Mouse (Mus musculus): ENCODE data around the gene Depp1. TPM values are rescaled to one million over a fixed set of nuclear protein-coding genes. Genes with fewer than 3 reads are reported as not detected.
A peak's percentile ranks its signal among the peaks of the same experiment; 100 is the strongest.
"Not testable (repeated sequence)": the region's sequence is repeated elsewhere in the genome, so short reads cannot be mapped to it uniquely, and the experiment has no call there.

Depp1 gene
- 1 to 10 TPM; 1.8 to 2.0 TPM for total RNA-seq (2021)
- long read RNA-seq, experiment 1, result 0 reads
- long read RNA-seq, experiment 2, partial matches to known transcripts, result 0 of 1 reads
- long read RNA-seq, experiment 2, other reads (novel, unspliced or antisense), result 0 of 1 reads

- no peak for DNase-seq (ENCODE audit: extremely low spot score in 1 of 2, low spot score in 2 of 2)
- Histone ChIP-seq H3K4me3 (peak within 1 kb of the TSS; percentile 27; the same call in 1 of the 2 replicates), H3K27ac (no peak within 1 kb of the TSS; the same call in 1 of the 2 replicates)
- no peak for TF ChIP-seq CTCF (IDR thresholded peaks at IDR 0.05)
- intact Hi-C loops (cut with DNase I), result loop anchor here (5.0 to 10.0 kb wide), 3 partner anchors 107 to 514 kb away; partner anchors contain the start of gene Cxcl12
Observed at GRCm38 (mm10) chr6:116650406-116650805, at the start of gene Depp1. Gene Depp1 (plus strand): TSS chr6:116650609.

GRCm38 (mm10) chr6:116600969-116601368, 49.4 kb upstream of the Depp1 start:
- intact Hi-C loops (cut with DNase I); H3K27ac ChIP-seq; H3K4me3 ChIP-seq; DNase-seq (ENCODE audit: extremely low spot score in 1 of 2, low spot score in 2 of 2): not testable (repeated sequence)

DNA sequence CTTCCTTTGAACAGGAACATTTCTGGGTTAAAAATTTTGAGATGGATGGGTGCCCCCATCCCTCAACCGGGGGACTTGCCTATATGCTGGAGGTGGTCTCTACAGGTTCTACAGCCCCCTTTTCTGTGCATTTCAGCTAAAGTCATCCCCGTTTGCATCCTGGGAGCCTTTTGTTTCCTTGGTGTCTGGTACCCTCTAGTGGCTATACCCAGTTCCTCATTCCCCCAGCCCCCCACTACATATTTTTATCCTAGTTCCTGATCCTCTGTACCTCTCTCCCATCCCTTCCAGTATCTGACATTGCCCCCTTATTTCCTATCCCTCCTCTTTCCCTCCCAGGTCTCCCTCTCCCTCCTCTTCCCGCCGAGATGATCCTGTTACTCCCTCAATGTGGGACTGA, 43.2 kb upstream of the Depp1 start:
- Histone ChIP-seq H3K27ac (no peak overlapping the region), H3K4me3 (no peak overlapping the region)
- peak; percentile 16 for TF ChIP-seq CTCF (IDR thresholded peaks at IDR 0.05)
- no peak for DNase-seq (ENCODE audit: extremely low spot score in 1 of 2, low spot score in 2 of 2)
- intact Hi-C loops (cut with DNase I), result no loop called here

DNA sequence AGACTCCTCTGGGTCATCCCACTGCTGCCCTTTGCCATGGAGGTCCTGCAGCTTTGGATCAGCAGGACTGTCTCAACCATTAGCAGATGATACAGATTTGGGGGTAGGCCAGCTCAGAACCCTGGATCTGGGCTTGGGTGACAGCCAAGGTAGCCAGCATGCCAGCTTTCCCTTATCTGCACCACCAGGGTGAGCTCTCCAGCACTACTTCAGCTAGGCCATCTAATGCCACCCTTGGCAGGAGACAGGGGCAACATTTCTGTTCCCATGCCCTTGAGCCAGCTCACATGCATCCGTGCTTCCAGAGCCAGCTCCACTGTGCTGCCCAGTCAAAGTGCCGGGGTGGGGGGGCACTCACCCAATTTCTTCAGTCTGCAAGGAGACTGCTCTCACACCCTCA, 34.7 kb upstream of the Depp1 start:
- H3K4me3 ChIP-seq, result no peak overlapping the region
- intact Hi-C loops (cut with DNase I), result no loop called here
- no peak overlapping the region for H3K27ac ChIP-seq
- TF ChIP-seq CTCF (IDR thresholded peaks at IDR 0.05), result no peak
- DNase-seq (ENCODE audit: extremely low spot score in 1 of 2, low spot score in 2 of 2), result no peak

- DNase-seq (ENCODE audit: extremely low spot score in 1 of 2, low spot score in 2 of 2), result no peak
- peak; percentile 30 for TF ChIP-seq CTCF (IDR thresholded peaks at IDR 0.05)
- intact Hi-C loops (cut with DNase I), result no loop called here
- Histone ChIP-seq H3K4me3 (no peak overlapping the region), H3K27ac (no peak overlapping the region)
Observed at GRCm38 (mm10) chr6:116618073-116618472, 32.3 kb upstream of the Depp1 start.

DNA sequence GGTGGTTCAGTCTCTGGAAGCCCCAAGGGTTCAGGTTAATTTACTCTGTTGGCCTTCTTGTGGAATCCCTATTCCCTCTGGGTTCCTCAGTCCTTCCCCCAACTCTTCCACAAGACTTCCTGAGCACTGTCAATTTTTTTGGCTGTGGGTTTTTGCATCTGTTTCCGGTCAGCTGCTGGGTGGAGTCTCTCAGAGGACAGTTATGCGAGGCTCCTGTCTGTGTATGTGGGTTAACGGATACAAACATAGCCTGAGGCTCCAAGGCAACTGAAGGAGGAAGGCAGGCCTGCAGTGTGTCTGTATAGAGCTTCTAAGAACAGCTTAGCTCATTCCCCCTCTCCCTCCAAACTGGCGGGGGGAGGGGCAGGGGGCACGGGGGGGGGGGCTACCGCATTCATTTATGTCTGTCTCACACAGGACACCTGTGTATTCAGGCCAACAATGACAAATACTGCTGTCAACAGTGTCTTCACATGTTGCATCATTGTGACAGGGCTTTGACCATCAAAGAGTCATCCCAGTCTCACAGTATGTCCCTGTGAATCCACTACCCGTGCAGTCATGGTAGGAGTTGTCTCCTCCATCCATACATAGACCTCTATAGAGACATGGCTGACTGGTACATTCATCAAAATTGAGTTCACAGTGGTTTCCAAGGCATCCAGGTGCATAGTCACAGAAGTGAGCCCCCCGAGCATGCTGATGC, 28.9 kb upstream of the Depp1 start:
- Histone ChIP-seq H3K4me3 (no peak overlapping the region), H3K27ac (no peak overlapping the region)
- DNase-seq (ENCODE audit: extremely low spot score in 1 of 2, low spot score in 2 of 2), result no peak
- no peak for TF ChIP-seq CTCF (IDR thresholded peaks at IDR 0.05)
- intact Hi-C loops (cut with DNase I), result no loop called here

- intact Hi-C loops (cut with DNase I); H3K4me3 ChIP-seq; H3K27ac ChIP-seq; DNase-seq (ENCODE audit: extremely low spot score in 1 of 2, low spot score in 2 of 2): not testable (repeated sequence)
Observed at GRCm38 (mm10) chr6:116626417-116626816, 24.0 kb upstream of the Depp1 start.

DNA sequence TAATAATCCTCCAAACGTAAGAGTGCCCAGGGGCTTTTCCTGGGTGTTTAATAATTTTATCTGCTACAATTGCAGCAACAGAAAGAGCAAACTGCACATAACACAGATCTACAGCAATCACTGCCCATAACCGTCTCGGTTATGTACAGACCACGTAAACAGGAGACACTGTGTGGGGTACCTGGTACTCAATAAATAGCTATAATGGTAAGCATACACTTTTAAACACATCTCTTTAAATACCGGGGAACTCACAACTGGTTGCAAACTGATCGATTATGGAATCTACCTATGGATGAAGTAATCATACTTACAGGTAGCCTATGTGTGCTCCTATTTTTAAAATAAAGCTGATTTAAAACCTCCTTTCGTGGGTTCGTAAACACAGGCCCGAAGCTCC, 22.3 kb upstream of the Depp1 start:
- TF ChIP-seq CTCF (IDR thresholded peaks at IDR 0.05), result no peak
- DNase-seq (ENCODE audit: extremely low spot score in 1 of 2, low spot score in 2 of 2), result no peak
- Histone ChIP-seq H3K27ac (peak overlapping the region; percentile 85), H3K4me3 (peak overlapping the region; percentile 80)
- intact Hi-C loops (cut with DNase I), result no loop called here

DNA sequence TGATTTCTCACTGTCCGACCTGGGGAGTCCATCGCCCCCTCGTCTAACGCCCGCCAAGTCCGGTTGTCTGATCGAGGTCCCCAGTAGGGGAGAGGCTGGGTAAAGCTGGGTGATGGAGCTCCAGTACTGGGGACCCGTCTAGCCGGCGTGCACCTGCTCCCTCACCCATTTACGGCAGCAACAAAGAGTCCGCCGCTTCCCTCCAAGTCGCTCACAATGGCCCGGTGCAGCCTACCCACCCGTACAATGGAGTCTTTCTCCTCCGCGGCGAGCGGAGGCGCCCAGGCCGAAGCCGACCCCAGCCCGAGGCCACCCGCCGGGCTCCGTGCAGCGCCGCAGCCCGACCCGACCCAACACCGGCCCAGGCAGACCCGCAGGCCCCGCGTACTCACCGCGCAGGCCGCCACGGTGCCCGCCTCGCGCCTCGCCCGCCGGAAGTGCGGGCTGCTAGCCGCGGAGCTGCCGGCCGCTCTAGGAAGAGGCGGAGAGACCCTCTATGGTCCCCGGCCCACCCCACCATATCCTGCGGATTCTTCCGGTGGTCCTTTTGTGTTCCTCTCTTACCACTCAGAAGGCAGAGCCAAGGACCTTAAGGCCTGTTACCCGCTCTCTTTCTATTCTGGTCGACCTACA, 21.8 kb upstream of the Depp1 start, which contains the start of gene Zfp422:
Gene Zfp422, minus strand, starts transcription at position 461 of the 633 bp plus-strand sequence.
- peak; percentile 64 to 67 for DNase-seq (ENCODE audit: extremely low spot score in 1 of 2, low spot score in 2 of 2)
- intact Hi-C loops (cut with DNase I), result no loop called here
- peak within 1 kb of the TSS; percentile 85 for H3K27ac ChIP-seq
- no peak for TF ChIP-seq CTCF (IDR thresholded peaks at IDR 0.05)
- H3K4me3 ChIP-seq, result peak within 1 kb of the TSS; percentile 80

DNA sequence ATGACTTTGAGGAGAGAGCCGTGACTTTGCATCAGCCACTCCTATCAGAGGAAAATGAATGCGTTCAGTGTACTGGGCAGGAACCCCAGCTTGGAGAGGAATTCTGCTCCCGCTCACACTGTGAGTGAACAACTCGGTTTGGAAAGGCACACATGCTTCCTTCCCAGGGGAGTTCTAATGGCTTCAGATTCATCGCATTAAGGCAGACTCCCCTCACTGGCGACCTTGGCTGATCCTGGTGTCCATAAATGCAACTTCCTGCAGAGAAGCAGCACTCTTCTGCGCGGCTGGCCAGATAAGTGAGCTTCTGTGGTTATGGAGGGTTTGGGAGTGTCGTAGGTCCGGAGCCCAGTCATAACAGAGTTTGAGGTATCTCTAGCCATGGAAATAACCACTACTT, 20.6 kb upstream of the Depp1 start:
- intact Hi-C loops (cut with DNase I), result loop anchor here (5.0 kb wide), 1 partner anchor 1198 kb away; no protein-coding TSS in a partner anchor
- DNase-seq (ENCODE audit: extremely low spot score in 1 of 2, low spot score in 2 of 2), result no peak
- no peak for TF ChIP-seq CTCF (IDR thresholded peaks at IDR 0.05)
- no peak overlapping the region for H3K4me3 ChIP-seq
- H3K27ac ChIP-seq, result no peak overlapping the region

DNA sequence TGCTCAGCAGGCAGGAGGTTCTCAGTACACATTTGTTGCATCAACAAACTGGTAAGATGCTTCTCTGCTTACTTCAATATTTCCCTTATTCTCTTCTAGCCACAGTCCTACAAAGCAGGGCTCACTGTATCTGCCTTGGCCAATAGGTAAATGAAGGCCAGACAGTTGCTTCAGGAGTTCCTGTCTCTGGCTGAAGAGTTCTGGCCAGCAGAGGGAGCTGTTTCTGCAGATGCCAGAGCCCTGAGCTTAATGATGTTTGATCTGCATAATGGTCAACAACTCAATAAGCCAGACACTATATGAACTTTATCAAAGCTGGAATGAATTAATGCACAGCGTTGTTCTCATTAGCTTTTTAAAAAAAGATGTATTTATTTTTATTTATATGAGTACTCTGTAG, 18.3 kb upstream of the Depp1 start:
- intact Hi-C loops (cut with DNase I), result loop anchor here (5.0 kb wide), 1 partner anchor 1195 kb away; no protein-coding TSS in a partner anchor
- DNase-seq (ENCODE audit: extremely low spot score in 1 of 2, low spot score in 2 of 2), result peak; percentile 65 to 78
- H3K4me3 ChIP-seq, result no peak overlapping the region
- TF ChIP-seq CTCF (IDR thresholded peaks at IDR 0.05), result peak; percentile 88
- H3K27ac ChIP-seq, result no peak overlapping the region
